Mouse (Mus musculus) NIH3T3 (cell line): ENCODE measurements at regions not wholly inside any gene's neighbourhood (a gene's known extent, or its start where the extent isn't known, plus 50 kb on each side); places are given as distances from the start of the nearest gene placed in this dataset.
A peak's percentile ranks its signal among the peaks of the same experiment; 100 is the strongest.

Experiments used
- DNase-seq: peaks from one replicate; pipeline ENCODE4 v3.0.0-alpha.2; 2012; ENCODE audit warnings: low read depth

DNA sequence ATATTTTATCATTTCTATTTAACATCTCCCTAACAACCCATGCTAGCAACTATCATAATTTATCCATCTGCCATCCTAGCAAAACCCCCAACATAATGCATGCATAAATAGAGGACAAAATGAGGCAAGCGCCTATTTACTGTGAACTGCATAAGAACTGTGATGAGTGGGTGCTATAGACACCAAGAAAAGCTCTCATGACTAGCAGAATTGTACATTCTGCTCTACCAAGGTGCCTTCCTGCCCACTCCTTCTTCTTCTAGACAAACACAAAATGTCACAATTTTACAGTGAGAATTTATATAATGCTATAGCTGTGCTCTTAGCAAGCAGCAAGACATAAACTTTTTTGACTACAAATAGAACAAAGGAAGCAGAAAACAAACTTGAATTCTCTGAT lies 305.9 kb downstream of the Brinp1 start:
- no peak for DNase-seq

DNA sequence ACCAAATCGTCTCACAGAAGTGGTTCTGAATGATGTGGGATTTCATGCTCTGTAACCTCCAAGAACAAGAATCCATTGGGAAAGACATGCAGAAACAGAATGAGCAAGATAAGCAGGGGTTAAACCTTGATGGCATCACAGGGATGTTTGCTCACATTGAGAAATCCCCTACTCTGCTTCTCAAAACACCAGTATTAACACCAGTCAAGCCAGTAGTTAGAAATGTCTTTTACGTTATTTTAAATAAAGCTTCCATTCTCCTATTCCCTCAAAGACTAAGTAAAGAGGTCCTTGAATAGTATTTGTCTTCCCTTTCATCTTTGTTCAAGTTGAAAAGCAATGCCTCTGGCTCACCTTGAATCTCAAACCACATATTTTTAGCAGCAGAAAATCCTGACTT lies 320.9 kb downstream of the Brinp1 start:
- DNase-seq = no peak

DNA sequence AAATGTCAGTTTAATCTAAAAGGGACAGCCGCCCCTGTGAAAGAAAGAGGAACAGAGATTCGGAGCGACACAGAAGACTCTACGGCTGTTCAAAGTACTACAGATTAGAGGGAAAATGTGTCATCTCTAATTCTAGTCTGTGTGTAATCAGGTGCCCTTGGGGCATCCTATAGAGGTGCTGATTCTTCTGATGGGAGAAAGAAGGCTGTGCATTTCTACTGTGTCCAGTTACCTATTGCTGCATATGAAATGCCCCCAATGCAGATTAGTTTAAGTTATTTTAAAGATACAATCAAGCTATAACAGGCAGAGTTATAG lies 330.2 kb downstream of the Brinp1 start:
- no peak for DNase-seq

DNA sequence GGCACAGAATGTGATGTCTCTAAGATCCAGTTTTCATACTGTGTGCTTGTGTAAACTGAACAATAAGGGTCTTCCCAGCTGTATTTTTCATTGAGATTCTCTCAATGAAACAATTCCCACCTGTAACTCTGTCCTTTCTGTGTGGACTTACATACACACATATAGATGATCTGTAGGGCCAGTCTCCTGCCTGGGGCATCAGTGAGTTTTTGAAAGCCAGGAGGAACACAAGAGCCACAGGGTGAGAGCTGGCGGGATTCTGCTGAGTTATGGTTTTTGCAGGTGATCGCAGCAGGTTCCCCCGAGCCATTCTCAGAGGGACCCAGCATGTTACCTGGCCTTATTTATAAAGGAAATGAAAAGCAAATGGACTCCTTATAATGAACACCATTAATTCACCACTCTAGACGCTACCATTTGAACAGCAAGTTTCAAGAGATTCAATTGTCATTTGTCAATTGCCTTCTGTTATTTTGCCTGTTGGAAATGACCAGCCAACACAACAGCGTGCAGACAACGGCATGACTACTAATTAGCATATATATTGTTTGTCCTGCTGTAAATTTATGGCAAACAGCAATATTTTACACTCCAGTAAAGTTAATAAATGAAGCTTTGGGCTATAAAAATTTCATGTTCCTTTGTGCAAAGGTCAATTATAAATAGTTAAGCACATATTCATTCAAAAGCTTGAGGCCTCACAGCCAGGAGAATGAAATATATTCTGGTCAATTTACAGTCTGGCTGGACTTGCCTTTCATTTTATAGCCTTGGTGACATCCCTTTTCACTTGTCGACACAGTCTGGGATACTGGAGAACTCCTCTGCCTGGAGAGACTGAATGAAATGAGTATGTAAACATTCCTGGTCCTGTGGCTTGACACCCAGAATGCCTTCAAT lies 330.8 kb downstream of the Brinp1 start:
- DNase-seq = no peak

DNA sequence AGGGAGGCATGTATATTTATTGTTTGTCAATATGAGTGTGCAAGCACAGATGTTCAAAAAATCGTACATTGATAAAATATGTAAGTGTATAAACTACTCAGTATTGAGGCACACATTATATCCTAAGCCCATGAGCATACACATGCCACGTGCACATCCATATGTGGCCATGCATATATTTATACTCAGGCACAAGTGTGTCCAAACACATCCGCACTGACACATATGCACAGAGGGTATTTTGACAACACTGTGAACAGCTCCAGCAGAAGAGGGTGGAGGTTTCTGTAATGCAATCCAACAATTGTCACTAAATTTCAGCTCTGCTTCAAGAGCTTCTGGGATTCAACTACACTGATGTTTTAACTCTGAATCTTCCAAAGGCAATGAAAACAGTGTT lies 333.6 kb downstream of the Brinp1 start:
- DNase-seq = no peak

DNA sequence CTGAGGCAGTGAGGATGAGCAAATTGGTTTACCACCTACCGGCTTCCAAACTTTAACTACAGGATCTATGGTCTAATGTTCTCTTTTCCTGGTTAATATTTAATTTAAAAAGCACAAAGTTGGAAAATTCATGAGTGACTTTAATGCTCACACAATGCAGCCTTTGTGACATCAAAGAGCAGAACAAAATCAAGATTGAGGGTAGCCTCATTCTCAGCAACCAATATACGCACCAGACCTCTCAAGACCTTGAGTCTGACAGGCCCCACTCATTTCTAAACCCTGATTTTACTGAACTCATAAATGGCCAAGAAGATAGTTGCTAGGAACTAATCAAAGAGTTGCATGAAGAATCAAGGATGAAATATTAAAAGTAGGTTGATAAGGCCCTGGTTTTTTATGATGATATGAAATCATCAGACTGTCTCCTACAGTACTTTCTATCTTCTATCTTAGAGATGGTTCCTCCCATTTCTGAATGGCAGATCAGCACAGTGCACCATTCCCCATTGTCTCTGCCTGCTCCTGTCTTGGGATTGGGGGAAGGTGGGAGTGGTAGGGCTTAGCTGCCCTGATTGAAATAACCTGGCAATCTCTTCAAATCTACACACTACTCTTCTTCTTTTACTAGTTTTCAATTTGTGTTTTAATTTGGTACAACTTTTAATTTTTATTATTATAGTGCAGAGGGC lies 338.3 kb downstream of the Brinp1 start:
- no peak for DNase-seq

DNA sequence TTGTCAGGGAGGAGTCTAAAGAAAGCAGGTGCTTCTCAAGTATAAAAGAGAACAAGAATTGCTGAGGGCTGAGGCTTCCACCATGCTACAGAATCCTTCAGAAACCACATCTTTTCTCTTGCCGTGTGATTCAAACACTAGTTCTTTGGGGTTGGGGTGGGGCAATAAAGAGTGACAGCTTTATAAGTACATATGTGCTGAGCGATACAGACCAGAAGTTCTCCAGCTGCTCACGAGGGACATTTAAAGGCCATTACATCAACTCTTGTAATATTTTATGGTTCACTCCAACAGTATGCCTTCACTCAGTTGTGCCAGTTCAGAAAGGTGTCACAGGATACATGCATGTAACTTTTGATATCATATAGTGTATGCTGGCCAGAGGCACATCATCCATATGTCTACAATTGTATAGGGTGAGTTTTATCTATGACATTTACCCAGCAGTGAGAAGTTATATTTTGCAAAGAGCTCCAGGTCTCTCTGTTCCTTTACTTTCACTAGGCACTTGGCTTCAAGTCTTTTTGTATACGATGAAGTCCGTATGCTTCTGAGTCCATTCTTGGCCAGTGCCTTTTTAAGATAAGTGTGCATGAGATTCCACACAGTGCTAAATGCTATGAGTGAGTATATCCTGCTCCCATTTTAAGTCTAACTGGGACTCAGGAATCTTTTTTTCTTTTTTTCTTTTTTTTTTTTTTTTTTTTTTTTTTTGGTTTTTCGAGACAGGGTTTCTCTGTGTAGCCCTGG lies 341.8 kb downstream of the Brinp1 start:
- no peak for DNase-seq

DNA sequence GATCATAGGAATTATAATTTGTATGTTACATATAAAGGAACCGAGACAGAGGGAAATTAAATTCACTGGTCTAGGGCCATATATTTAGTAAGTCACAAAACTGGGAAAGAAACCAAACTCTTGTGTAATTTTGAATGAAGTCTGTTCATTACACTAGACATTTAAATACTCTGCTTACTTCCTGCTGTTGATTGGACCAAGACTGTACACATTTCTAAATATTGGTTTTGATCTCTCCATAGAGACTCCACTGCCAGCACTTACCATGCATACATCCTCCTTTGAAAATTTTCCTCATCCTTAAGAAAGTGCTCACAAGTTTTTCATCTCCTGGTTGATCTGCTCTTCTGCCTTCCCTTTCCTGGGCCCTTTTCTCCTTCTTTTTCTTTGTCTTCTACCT lies 358.9 kb downstream of the Brinp1 start:
- no peak for DNase-seq

DNA sequence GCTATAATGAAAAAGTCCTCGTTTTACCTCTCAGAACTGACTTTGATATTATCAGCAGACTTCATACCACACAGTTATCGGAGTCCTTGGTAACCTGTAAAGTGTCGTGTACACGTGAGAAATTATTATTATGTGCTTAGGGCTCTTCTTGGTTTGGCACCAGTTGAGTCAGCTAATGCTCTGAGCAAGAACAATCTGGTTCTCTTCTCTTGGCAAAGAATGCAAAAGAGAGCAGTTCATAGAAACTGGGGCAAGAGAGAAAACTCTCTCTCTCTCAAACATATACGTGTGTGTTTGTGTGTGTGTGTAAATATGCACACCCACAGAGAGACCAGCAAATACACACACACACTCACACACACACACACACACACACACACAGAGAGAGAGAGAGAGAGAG lies 378.8 kb downstream of the Brinp1 start:
- DNase-seq = no peak

DNA sequence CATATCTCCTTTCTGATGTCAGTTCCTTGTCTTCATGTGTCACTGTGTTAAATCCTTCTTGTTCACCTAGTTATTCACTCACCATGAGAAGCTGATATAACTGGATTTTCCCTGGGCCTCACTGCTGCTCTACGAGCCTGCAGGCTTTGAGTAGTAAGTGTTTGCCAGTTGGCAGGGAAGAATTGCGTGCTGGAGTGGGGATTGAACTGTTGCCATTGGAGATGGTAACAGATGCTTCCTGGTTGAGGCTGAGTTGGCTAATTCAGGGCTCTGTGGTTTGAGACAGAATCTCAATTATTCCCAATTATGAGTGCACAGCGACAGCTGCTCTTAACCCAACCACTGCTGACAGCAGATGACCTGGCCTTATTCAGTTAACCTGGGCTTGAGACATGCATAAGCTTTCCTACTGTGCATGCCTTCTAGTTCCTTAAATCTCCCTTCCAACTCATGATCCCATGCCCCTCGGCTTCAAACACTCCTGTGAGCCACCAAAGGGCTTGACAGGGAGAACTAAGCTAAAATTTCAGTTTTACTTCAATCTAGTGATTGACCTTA lies 379.5 kb downstream of the Brinp1 start:
- DNase-seq = peak; percentile 17

DNA sequence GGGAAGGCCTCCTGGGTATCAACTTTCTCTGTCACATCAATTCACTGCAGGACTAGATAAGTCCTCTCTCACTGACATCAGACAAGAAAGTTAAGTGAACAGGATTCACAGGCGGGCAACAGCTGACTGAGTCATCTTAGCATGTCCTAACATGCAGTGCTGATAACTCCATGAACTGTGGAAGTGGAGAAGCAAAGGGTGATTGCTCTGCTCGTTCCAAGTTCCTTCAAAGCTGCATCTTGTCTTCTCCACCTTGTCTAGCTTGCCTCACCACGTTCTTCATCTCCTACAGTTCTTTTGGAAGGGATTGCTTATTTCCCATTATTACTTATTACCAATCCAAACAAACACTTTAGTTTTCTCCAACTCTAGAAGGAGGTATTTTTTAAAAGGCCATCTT lies 380.9 kb downstream of the Brinp1 start:
- DNase-seq = no peak

DNA sequence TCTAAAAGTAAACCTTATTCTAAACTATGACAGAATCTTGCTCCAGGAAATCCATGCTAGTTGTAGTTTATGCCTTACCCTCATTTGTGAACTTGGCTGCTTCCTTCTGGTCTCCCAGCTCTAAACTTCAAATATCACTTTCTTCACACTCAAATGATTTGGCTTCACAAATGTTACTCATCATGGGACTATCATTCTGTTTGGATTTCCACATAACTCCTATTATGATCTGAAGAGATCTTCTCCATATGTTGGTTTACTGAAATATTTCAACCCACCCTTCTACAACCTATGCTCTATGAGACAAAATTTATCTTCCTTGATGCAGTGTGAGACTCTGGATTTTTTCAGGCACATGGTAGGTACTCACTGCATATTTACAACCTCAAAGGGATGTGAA lies 381.7 kb downstream of the Brinp1 start:
- DNase-seq = no peak

DNA sequence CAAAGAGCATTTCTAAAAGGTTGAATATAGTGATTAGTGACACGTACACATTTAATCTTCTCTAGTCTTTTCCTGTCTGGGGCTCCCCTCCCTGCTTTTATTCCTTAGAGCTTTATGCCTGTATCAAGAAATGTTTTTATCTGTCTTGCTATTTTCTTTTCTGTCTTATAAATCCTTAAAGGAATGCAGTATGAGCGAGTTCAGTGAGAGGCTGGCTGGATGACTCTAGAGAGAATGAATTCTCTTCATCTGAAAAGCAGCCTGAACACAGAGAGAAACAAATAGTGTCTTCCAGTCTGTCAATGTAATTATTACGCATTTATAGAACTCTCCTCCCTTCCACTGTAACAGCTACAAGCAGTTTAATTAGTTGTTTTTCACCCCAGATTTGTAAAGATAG lies 417.9 kb downstream of the Brinp1 start:
- DNase-seq = peak; percentile 31

DNA sequence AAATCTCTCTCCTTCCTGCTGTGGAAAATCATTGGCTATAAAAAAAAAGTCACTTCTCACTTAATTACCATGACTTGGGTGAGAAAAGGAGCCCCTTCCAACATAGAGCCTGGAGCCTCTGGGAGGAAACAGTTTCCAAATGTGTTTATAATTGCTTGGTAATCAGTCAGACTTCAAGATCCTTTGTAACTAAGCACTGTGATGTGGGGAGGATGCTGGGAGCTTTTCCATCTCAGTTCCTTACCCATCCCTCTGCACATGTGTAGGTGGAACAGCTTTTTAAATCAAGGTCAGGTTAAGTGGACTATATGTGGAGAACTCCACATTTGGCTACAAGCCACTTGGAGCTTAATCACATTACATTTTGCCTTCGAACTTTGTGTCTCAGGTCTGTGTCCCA lies 418.4 kb downstream of the Brinp1 start:
- peak; percentile 28 for DNase-seq

DNA sequence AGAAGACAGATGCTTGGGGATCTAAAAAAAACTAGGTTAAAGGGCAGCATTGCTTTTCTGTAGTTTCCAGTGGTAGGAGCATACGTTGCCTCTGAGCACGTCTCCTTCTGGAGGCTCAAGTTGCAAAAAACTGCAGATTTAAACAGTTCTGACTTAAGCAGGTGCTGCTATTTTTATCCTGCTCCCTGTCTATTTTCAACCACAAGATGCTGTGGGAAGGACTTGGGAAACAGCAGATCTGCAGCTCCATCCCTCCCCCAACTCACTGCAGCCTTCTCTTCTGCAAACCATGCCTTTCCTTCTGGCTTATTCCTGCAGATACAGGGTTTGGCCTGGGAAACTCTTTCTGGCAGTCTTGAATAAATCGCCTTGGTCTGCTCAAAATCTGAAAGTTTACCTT lies 422.1 kb downstream of the Brinp1 start:
- peak; percentile 11 for DNase-seq

DNA sequence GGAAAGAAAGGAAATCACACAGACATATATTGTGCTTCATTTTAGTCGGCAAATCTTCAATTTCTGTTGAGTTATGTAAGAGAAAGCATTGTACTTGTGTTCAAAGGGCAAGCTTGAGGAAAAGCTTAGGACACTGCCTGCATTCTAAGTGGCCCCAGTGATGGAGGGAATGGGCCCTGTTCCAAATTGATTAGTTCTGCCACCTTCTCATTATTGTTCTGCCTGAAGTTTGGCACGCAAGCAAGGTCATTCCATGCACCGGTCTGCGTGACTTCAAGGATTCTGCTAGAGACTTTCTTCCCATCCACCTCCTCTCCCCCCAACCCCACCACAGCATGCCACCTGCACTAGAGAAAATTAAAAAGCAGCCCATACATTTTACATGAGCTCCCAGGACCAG lies 466.2 kb downstream of the Brinp1 start:
- DNase-seq = no peak

DNA sequence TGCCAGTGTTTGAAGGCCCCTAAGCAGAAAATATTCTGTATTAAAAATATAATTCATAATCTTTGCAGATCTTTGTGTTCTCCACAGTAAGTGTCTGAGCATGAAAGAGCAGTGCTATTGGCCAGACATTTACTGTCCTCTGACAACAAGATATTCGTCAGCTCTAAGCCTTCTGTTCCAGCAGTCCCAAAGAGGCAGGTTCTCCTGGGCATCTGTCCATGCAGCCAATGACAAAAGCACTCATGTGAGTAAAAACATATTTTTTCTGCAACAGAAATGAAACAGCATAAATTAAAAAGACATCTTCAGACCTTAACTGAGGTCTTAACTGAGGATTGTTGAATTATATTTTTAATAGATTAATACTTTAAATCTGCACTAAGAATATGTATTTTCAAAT lies 467.3 kb downstream of the Brinp1 start:
- DNase-seq = no peak

DNA sequence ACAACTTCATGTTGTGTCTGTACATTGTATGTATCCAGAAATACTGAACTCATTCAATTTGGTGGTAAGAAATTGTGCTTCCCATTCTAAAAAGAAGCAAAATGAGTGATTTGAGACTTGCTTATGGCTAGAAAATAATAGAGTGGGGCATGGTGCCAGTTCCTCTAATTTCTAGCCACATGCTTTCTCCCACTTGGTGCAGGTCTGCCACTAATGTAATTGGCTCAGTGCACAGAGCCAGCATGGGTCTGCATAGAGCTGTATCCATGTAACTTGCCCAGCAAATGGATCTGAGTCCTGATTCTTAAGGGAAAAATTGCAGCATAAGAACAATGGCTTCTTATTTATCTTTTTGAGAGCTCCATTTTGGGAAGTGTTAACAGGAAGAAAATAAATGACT lies 492.4 kb downstream of the Brinp1 start:
- DNase-seq = peak; percentile 14

DNA sequence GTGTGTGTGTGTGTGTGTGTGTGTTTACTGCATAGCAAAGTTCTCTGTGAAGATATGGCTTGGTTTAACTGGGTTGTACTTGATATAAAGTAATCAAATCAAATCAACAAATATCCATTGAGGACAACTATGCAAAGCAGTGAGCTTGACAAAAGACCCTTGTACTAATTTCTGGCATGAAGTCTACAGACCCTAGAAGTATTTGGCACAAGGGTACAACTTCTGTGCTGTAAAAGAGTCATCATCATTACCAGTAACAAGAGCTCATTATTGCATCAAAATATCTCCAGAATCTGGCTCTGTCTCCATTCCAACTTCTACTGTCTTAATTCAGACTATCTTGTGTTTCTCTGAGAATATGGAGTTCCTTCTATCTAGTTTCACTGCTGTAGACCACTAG lies 538.2 kb downstream of the Brinp1 start:
- DNase-seq = no peak

DNA sequence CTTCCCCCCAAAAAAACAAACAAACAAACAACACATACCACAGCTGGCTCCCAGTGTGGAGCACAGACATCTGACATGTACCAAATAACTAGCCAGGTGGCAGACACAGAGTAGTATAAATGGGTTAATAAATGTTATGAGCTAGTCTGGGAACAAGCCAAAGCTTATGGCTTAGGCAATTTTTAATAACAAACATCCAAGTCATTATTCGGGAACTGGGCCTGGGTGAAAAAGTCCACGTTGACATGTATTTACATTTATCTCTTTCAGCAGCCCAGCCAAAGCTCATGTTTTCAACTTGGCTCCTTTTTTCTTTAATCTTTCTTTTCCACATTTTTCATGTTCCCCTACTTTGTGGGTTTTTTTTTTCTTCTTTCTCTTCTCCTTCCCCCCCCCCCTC lies 543.4 kb downstream of the Brinp1 start:
- DNase-seq = peak; percentile 17

DNA sequence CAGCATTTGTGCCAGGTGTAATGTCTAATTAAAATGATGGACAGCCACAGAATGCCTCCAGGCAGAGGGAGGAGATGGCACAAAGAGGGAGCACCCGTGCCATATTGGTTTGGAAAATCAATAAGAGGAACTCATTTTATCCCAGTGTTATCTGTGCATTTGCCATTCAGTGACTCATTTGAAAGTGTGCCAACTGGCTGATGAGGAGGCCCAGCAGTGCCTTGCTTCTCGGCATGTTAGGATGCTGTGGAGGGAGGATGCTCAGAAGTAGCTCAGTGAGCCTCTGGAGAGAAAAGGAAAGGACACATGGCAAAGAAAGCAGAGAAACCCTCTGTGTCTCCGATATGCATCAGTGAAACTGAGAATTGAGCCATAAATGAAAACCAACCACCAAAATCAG lies 549.8 kb downstream of the Brinp1 start:
- peak; percentile 70 for DNase-seq

DNA sequence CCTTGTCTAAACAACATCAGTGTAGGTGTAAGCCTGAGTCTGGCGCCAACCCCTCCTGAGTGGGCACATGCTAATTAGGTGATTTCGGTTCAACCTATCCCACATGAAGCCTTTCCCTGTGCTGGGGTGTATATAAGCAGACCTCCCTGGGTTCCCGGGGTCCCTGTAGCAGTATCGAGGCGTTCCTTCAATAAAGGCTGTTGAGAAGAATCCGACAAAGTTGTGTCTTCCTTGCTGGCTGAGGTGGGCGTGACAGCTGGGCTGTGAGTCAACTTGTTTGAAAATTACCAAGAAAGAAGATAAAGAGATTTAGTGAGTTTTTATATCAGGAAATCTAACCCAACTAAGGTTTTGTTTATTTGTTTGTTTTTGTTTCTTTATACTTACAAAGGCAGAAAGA lies 567.1 kb downstream of the Brinp1 start:
- DNase-seq = no peak

DNA sequence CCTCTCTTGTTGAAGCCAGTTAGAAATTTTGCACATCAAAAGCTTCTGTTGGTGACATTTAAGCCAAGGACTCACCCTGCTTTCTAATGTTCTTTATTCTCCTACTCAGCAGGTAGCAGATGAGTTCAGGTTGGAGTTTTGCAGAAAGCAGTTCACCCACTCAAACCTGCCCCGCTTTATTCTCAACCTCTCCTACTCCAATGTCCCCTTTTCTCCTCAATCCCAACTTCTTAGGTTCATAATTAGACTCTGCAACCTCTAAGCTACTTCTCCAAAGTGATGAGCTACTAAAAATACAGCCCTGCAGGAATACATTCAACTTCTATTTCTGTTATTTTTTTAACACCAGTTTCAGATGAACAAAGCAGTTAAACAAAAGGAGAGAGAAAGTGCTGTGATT lies 572.2 kb downstream of the Brinp1 start:
- no peak for DNase-seq
